Mouse (Mus musculus): ENCODE measurements at regions not wholly inside any gene's neighbourhood (a gene's known extent, or its start where the extent isn't known, plus 50 kb on each side); places are given as distances from the start of the nearest gene placed in this dataset.

DNA sequence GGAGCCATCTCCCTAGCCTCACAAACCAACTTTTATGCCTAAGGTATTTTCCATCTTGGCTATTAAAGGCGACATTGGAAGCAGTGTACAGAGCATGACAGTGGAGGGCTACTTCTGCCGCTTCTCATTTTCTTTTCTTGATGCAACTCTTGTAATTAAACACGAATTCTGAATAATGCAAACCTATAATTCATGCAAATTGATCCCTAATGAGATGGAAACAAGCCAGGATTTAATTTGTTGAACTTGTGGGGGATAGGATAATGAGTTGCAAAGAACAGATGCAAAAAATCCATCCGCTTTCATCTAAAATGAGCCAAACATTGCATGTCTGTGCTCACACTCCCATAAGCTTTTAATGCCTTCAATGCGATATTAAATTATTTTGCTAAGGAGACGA lies 1451.8 kb upstream of the Gm6569 start:
- no peaks in the 10 kb centered on the region for H3K79me2 ChIP-seq (replicated peaks; ENCODE audit: control insufficient read depth, insufficient read depth, low read length)
- no peak overlapping the region for H3K27ac ChIP-seq
- 81% methylated on average over 6 of the region's 6 CpGs for WGBS
- intact Hi-C loops (cut with DNase I), result no loop called here
- no peaks in the 10 kb centered on the region for H3K36me3 ChIP-seq (ENCODE audit: control insufficient read depth, insufficient read depth, low read length)
- H3K4me1 ChIP-seq (ENCODE audit: control insufficient read depth, insufficient read depth, low read length), result no peaks in the 10 kb centered on the region
- no peak for DNase-seq
- TF ChIP-seq CTCF (IDR thresholded peaks at IDR 0.05), result no peak
- H3K9ac ChIP-seq (ENCODE audit: low read depth, low read length), result no peak overlapping the region
- H3K4me3 ChIP-seq, result no peak overlapping the region
- H3K27me3 ChIP-seq (ENCODE audit: control insufficient read depth, insufficient read depth, low read length), result no peaks in the 10 kb centered on the region

DNA sequence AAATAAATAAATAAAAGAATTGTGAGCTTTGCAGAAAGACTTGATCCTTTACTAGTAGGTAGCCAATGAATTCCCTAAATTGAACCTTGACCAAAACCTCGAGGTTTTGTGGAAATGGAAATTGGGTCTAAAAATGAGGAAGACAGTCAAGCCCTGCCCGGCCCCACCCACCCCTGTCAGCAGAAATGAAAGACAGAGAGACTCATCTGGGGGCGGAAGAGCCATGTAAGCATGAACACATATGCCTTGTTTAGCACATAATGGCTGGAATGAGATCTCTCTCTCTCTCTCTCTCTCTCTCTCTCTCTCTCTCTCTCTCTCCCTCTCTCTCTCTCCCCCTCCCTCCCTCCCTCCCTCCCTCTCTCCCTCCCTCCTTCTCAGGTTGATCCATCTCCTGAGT lies 1451.3 kb upstream of the Gm6569 start:
- H3K4me1 ChIP-seq (ENCODE audit: control insufficient read depth, insufficient read depth, low read length), result no peaks in the 10 kb centered on the region
- no peak overlapping the region for H3K9ac ChIP-seq (ENCODE audit: low read depth, low read length)
- H3K79me2 ChIP-seq (replicated peaks; ENCODE audit: control insufficient read depth, insufficient read depth, low read length), result no peaks in the 10 kb centered on the region
- H3K27ac ChIP-seq, result no peak overlapping the region
- H3K36me3 ChIP-seq (ENCODE audit: control insufficient read depth, insufficient read depth, low read length), result no peaks in the 10 kb centered on the region
- no peak overlapping the region for H3K4me3 ChIP-seq
- intact Hi-C loops (cut with DNase I), result no loop called here
- no peaks in the 10 kb centered on the region for H3K27me3 ChIP-seq (ENCODE audit: control insufficient read depth, insufficient read depth, low read length)
- TF ChIP-seq CTCF (IDR thresholded peaks at IDR 0.05) (no peak), EP300 (IDR thresholded peaks at IDR 0.05; ENCODE audit: insufficient read depth, low read depth, low read length) (no peak), POLR2A (IDR thresholded peaks at IDR 0.05; ENCODE audit: insufficient read depth, low read depth, low read length) (no peak)
- WGBS, result 65% methylated on average over 3 of the region's 3 CpGs
- DNase-seq, result no peak

- TF ChIP-seq CTCF (IDR thresholded peaks at IDR 0.05), result no peak
- TF ChIP-seq POLR2A (IDR thresholded peaks at IDR 0.05; ENCODE audit: insufficient read depth, low read depth, low read length), result no peak
- TF ChIP-seq EP300 (IDR thresholded peaks at IDR 0.05; ENCODE audit: insufficient read depth, low read depth, low read length), result no peak
- Histone ChIP-seq H3K4me3 (no peak overlapping the region), H3K4me1 (ENCODE audit: control insufficient read depth, insufficient read depth, low read length) (no peaks in the 10 kb centered on the region), H3K79me2 (replicated peaks; ENCODE audit: control insufficient read depth, insufficient read depth, low read length) (no peaks in the 10 kb centered on the region), H3K9ac (ENCODE audit: low read depth, low read length) (no peak overlapping the region), H3K36me3 (ENCODE audit: control insufficient read depth, insufficient read depth, low read length) (no peaks in the 10 kb centered on the region), H3K27ac (no peak overlapping the region), H3K27me3 (ENCODE audit: control insufficient read depth, insufficient read depth, low read length) (no peaks in the 10 kb centered on the region)
- intact Hi-C loops (cut with DNase I), result no loop called here
- DNase-seq, result no peak
- 71% methylated on average over 1 of the region's 1 CpGs for WGBS
Measured at GRCm38 (mm10) chr15:72383470-72383869, 1450.9 kb upstream of the Gm6569 start.

DNA sequence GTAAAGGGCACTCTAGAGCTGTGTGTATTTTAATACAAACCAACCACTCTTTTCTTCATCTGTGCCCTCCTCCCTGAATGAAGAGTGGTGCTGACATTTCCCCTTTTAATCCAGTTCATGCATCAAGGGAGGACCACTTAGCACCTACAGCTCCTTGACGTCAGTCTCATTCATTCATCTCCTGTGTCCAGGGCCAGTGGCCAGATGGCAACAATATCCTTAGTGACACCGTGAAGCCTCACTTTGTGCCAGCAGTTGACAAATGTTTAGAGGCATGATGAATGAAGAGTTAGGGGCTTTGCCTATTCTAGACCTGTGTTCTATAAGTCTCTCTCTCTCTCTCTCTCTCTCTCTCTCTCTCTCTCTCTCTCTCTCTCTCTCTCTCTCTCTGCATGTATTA lies 1441.1 kb upstream of the Gm6569 start:
- TF ChIP-seq EP300 (IDR thresholded peaks at IDR 0.05; ENCODE audit: insufficient read depth, low read depth, low read length), result no peak
- TF ChIP-seq CTCF (IDR thresholded peaks at IDR 0.05), result no peak
- TF ChIP-seq POLR2A (IDR thresholded peaks at IDR 0.05; ENCODE audit: insufficient read depth, low read depth, low read length), result no peak
- Histone ChIP-seq H3K36me3 (ENCODE audit: control insufficient read depth, insufficient read depth, low read length) (no peaks in the 10 kb centered on the region), H3K79me2 (replicated peaks; ENCODE audit: control insufficient read depth, insufficient read depth, low read length) (no peaks in the 10 kb centered on the region), H3K4me3 (no peak overlapping the region), H3K27me3 (ENCODE audit: control insufficient read depth, insufficient read depth, low read length) (no peaks in the 10 kb centered on the region), H3K4me1 (ENCODE audit: control insufficient read depth, insufficient read depth, low read length) (no peaks in the 10 kb centered on the region), H3K27ac (no peak overlapping the region), H3K9ac (ENCODE audit: low read depth, low read length) (no peak overlapping the region)
- intact Hi-C loops (cut with DNase I), result no loop called here
- 63% methylated on average over 2 of the region's 2 CpGs for WGBS
- DNase-seq, result no peak

- TF ChIP-seq POLR2A (IDR thresholded peaks at IDR 0.05; ENCODE audit: insufficient read depth, low read depth, low read length) (no peak), CTCF (IDR thresholded peaks at IDR 0.05) (no peak), EP300 (IDR thresholded peaks at IDR 0.05; ENCODE audit: insufficient read depth, low read depth, low read length) (no peak)
- DNase-seq, result no peak
Measured at GRCm38 (mm10) chr15:72411956-72412355, 1422.4 kb upstream of the Gm6569 start.

More at GRCm38 (mm10) chr15:72411956-72412355, 1422.4 kb upstream of the Gm6569 start:
- no peak overlapping the region for H3K27ac ChIP-seq
- 57% methylated on average over 6 of the region's 6 CpGs for WGBS
- H3K9ac ChIP-seq (ENCODE audit: low read depth, low read length), result no peak overlapping the region
- intact Hi-C loops (cut with DNase I), result no loop called here
- no peak overlapping the region for H3K4me3 ChIP-seq
- no peaks in the 10 kb centered on the region for H3K36me3 ChIP-seq (ENCODE audit: control insufficient read depth, insufficient read depth, low read length)
- no peaks in the 10 kb centered on the region for H3K27me3 ChIP-seq (ENCODE audit: control insufficient read depth, insufficient read depth, low read length)
- H3K79me2 ChIP-seq (replicated peaks; ENCODE audit: control insufficient read depth, insufficient read depth, low read length), result no peaks in the 10 kb centered on the region
- H3K4me1 ChIP-seq (ENCODE audit: control insufficient read depth, insufficient read depth, low read length), result no peaks in the 10 kb centered on the region

Data from heart, adult 2 months (tissue).